Mouse (Mus musculus) adrenal gland, adult 18-20 months (tissue): ENCODE data around the gene Elk4. TPM values are rescaled to one million over a fixed set of nuclear protein-coding genes. Genes with fewer than 3 reads are reported as not detected.

Source experiments
- DNase-seq, 2 experiments: peaks; one replicate each; pipeline ENCODE4 v3.0.0; 2021 to 2022; ENCODE audit warnings: low spot score in 2 of 2
- total RNA-seq, 2 experiments: library from RNA; stranded (reverse); gene quantifications; 1 replicate in 1 of 2; 2 replicates in 1 of 2; pipeline ENCODE4 v1.2.3; 2021

Elk4 gene
- total RNA-seq, 2 experiments from 2014 or later = 79.8 to 86.4 TPM

GRCm38 (mm10) chr1:132011785-132012184 is 4.4 kb downstream of the Elk4 start:
- no peak for DNase-seq

- DNase-seq = no peak
Measured at GRCm38 (mm10) chr1:132012861-132013260, 5.5 kb downstream of the Elk4 start.

- no peak for DNase-seq
Measured at GRCm38 (mm10) chr1:132014800-132015199, 7.4 kb downstream of the Elk4 start.

GRCm38 (mm10) chr1:132016691-132017090 is 9.3 kb downstream of the Elk4 start:
- DNase-seq = no peak

GRCm38 (mm10) chr1:132019876-132020275 is 12.5 kb downstream of the Elk4 start:
- DNase-seq = no peak

GRCm38 (mm10) chr1:132022107-132022506 is 14.7 kb downstream of the Elk4 start:
- no peak for DNase-seq

GRCm38 (mm10) chr1:132026925-132027646 is 19.7 kb downstream of the Elk4 start:
- DNase-seq = no peak

- no peak for DNase-seq
Measured at GRCm38 (mm10) chr1:132027978-132028377, 20.6 kb downstream of the Elk4 start.

GRCm38 (mm10) chr1:132028413-132028812 is 21.0 kb downstream of the Elk4 start:
- no peak for DNase-seq

GRCm38 (mm10) chr1:132030574-132030973 is 23.2 kb downstream of the Elk4 start:
- no peak for DNase-seq

- DNase-seq = no peak
Measured at GRCm38 (mm10) chr1:132032172-132032571, 24.8 kb downstream of the Elk4 start.

- no peak for DNase-seq
Measured at GRCm38 (mm10) chr1:132037746-132038145, 30.3 kb downstream of the Elk4 start.

- no peak for DNase-seq
Measured at GRCm38 (mm10) chr1:132038753-132039152, 31.3 kb downstream of the Elk4 start.

- DNase-seq = no peak
Measured at GRCm38 (mm10) chr1:132040201-132040621, 32.8 kb downstream of the Elk4 start.

- no peak for DNase-seq
Measured at GRCm38 (mm10) chr1:132043759-132044158, 36.4 kb downstream of the Elk4 start.

GRCm38 (mm10) chr1:132046143-132046735 is 38.8 kb downstream of the Elk4 start:
- DNase-seq = peak; percentile 63 to 74

- no peak for DNase-seq
Measured at GRCm38 (mm10) chr1:132051746-132052145, 44.3 kb downstream of the Elk4 start.

- DNase-seq = no peak
Measured at GRCm38 (mm10) chr1:132054387-132054786, 47.0 kb downstream of the Elk4 start.

GRCm38 (mm10) chr1:132055054-132055664 is 47.8 kb downstream of the Elk4 start:
- no peak for DNase-seq

GRCm38 (mm10) chr1:132058558-132058957 is 51.2 kb downstream of the Elk4 start:
- DNase-seq = no peak

- DNase-seq = no peak
Measured at GRCm38 (mm10) chr1:132060036-132060769, 52.8 kb downstream of the Elk4 start.
